Mouse (Mus musculus): ENCODE data around the gene Pdk4.

Pdk4 gene

DNA sequence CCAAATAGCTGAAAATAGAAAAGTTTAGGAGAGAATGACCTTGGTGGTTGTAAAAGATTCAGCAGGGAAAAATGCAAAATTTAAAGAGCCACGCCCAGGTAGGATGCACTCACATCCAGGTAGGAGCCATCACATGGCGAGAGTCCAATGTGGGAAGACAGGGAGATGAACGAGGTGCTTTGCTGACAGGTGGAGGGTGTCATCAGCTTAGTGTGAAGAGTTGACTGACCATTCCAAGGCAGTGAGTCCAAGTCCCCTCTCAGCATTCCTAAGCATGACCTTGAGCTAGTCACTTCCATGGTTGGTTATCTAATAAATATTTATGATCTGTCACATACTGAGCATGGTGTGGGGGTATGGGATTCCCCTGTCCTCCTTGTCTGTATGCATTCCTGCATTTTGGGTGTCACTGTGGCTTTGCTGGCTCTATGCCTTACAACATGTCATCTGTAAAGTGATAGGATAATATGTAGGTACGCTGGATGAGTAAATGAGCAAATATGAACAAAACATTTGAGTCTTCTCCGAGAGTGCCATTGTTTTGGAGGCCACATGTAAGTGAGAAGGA, 51.7 kb downstream of the Pdk4 start:
- DNase-seq: no peak

DNA sequence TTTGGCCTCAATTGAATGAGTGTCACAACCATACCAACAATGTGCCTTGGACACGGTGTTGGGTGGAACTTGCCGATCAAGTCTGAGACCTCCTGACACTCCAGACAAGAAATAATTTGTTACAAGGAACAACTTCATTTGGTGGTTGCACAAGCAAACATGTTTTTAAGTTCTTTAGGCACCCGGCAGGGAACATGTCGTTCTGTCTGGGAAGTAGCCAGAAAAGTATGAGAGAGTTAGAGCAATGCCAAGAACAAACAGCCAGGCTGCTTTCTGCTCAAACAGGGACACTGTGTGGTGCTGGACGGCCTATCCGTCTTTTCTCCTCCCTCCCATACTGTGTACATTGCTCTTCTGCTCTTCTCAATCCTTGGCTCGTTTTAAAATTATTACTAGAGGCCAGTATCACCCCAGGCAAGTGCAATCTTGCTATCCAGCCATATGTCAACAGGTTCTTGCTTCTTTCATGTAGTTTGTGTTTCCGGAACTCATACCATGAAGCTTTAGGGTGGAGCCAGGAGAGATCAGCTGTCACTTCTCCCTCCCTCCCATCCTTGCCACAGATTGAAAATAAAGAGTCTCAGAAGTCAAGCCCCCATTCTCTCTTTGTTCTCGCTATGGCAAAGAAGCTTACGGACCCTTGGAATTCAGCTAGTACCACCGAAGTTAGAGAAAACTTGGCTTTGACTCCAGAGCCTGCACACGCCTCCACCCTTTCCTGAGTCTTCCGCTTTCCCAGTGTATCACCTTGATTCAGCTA, 52.8 kb downstream of the Pdk4 start:
- DNase-seq: no peak

DNA sequence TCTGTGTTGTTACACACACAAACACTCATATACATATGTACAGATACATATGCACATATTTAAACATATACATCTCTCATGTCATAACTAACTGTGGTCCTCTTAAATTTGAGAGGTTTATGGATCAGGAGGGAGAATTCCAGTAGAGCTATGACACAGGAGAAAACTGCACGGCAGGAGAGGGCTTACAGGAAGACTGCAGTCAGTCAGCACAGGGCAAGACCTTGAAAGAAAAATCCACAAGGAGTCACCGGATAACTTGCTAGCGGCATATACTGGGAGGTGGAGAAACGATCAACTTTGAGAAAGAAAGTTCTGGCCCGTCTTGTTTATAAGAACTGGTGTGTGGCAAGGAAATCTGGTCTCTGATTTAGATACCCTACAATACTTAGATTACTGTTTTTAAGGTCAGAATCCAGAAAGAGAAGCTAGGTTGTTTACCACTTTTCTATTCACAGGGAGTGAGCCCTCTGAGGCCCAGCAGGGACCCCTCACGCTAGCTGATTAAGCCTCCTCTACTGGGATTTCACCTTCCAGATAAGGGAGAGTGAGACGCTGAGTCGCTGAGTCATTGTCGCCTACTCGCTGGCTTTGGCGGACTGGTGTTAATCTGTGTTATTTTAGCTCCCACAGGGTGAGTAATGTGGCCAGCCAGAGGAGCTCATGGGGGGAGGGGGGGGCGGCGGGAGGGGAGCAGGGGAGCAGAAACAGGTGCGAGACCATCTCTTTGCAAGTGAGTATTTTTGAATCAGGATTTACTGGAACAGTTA, 53.6 kb downstream of the Pdk4 start:
- DNase-seq: no peak

DNA sequence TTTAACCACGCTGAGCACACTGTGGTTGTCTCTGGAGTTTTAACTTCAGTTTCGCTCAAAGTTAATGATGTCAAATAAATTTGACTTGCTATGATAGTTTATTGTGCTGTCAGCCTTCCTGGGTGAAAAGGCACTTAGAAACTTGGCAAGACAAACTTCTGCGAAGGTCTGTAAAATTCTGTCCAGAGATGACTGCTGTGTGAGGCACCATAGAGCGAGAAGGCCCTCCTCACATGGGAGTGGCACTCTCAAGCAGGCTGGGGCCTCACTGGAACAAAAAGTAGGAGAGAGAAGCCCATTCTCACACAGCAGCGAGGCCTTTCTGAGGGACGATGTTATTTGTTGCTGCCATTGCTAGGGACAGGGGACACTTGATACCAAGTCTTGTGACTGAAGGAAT, 54.9 kb downstream of the Pdk4 start:
- DNase-seq: no peak

DNA sequence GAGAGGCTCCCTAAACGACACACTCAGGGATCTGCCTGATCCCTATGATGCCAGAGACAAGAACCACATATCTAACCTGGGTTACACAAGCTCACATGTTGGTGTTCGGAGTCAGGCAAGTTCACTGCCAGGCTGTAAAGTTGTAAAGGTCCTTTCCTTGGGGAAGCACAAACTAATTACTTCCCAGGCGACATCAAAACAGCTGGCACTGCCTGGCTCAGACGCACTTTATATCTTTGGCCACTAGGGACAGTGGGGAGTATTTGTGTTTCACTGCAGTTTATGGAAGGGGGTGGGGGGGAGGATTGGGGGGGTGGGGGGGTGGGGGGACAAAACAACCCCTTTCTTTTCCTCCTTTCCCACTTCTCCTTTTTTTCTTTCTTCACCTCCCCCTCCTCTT, 58.4 kb downstream of the Pdk4 start:
- no peak for DNase-seq

DNA sequence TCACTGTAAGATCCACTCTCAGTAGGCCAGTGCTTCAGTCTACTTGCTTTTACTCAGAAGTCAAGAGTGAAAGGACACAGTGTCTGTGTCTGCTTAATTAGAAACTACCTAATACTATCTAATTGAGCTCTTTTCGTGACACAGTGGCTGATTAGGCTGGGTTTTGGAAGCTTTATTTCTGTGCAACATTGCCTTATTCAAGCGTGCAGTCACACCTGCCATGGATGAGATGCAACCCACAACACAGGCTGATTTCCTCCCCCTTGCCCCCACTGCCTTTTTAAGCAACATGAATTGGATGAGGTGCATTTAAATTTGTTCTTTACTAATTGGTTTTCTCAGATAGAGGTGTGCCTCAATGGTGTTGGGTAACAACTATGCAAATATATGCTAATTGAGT, 62.2 kb downstream of the Pdk4 start:
- no peak for DNase-seq

Data from thymus, postnatal 36 days (tissue).